Mouse (Mus musculus): ENCODE measurements at regions not wholly inside any gene's neighbourhood (a gene's known extent, or its start where the extent isn't known, plus 50 kb on each side); places are given as distances from the start of the nearest gene placed in this dataset.

- TF ChIP-seq CTCF (IDR thresholded peaks at IDR 0.05; ENCODE audit: control insufficient read depth, insufficient read depth, low read length) (no peak), POLR2A (IDR thresholded peaks at IDR 0.05; ENCODE audit: borderline replicate concordance, control insufficient read depth, low read depth, low read length) (no peak)
Measured at GRCm38 (mm10) chr3:147443691-147443960, 591.5 kb downstream of the Ttll7 start.
